Mouse (Mus musculus) limb, embryonic 14.5 days (tissue): Measurements from ENCODE around the gene Scaf1. TPM values are rescaled to one million over a fixed set of nuclear protein-coding genes. Genes with fewer than 3 reads are reported as not detected.

ENCODE experiments used
- ATAC-seq: fragments of 200-750 bp; cut with Nextera tagmentation; 2 replicates; pipeline ENCODE4 v1.8.0; 2017; ENCODE audit warnings: low read depth, moderate number of reproducible peaks, moderate TSS enrichment; ENCODE audit not compliant: low FRiP score
- DNase-seq: peaks from one replicate; pipeline ENCODE4 v3.0.0-alpha.2; 2015; ENCODE audit warnings: low spot score
- H3K27ac ChIP-seq: fragments of 300-500 bp; sonication (generic); replicated peaks from 2 replicates; pipeline ENCODE4 v1.5.1; 2014; ENCODE audit warnings: low read depth, mild to moderate bottlenecking, low read length, moderate library complexity, mixed read lengths
- H3K27me3 ChIP-seq: fragments of 300-500 bp; sonication (generic); 2 replicates; pipeline ENCODE4 v1.6.1; 2014; ENCODE audit warnings: low read length, mixed read lengths; ENCODE audit not compliant: control insufficient read depth, insufficient read depth
- H3K36me3 ChIP-seq: fragments of 300-500 bp; sonication (generic); 2 replicates; pipeline ENCODE4 v1.6.1; 2014; ENCODE audit warnings: mild to moderate bottlenecking, low read length, moderate library complexity, mixed read lengths; ENCODE audit not compliant: control insufficient read depth, insufficient read depth
- H3K4me1 ChIP-seq: fragments of 300-500 bp; sonication (generic); 2 replicates; pipeline ENCODE4 v1.6.1; 2014; ENCODE audit warnings: antibody characterized with exemption, low read length, mixed read lengths; ENCODE audit not compliant: control insufficient read depth, insufficient read depth
- H3K4me2 ChIP-seq: fragments of 300-500 bp; sonication (generic); replicated peaks from 2 replicates; pipeline ENCODE4 v1.6.1; 2014; ENCODE audit warnings: low read depth, mild to moderate bottlenecking, low read length, moderate library complexity; ENCODE audit not compliant: severe bottlenecking
- H3K4me3 ChIP-seq: fragments of 300-500 bp; sonication (generic); replicated peaks from 2 replicates; pipeline ENCODE4 v1.5.1; 2014; ENCODE audit warnings: low read length
- H3K9ac ChIP-seq: fragments of 300-500 bp; sonication (generic); 2 replicates; pipeline ENCODE4 v1.6.1; 2014; ENCODE audit warnings: mild to moderate bottlenecking, low read depth, low read length, moderate library complexity; ENCODE audit not compliant: severe bottlenecking
- H3K9me3 ChIP-seq: fragments of 300-500 bp; sonication (generic); 2 replicates; pipeline ENCODE4 v1.6.1; 2016; ENCODE audit warnings: low read length; ENCODE audit not compliant: control insufficient read depth
- POLR2A ChIP-seq: fragments of 200-500 bp; IDR thresholded peaks from 2 replicates; pipeline ENCODE4 v1.8.0; 2012; ENCODE audit warnings: inconsistent platforms, mild to moderate bottlenecking, moderate library complexity, borderline replicate concordance; ENCODE audit not compliant: insufficient read depth, insufficient read length; ENCODE audit errors: extremely low read depth
- WGBS: fragments of 180-500 bp; shearing (Covaris S2); extraction: QIAGEN DNeasy Blood & Tissue Kit; methylation state at CpG from one replicate; pipeline ENCODE4 v1.1.7; 2014; 5-methylcytosine and 5-hydroxymethylcytosine counted together
- microRNA-seq: library from miRNA; unstranded; fragments of <30 nt; microRNA quantifications from one replicate; pipeline ENCODE4, GENCODE M21; 2016
- polyA plus RNA-seq, 2 experiments: library from polyadenylated mRNA; depleted of rRNA in 1 of 2; stranded (reverse) in 1 of 2; unstranded in 1 of 2; fragments of >200 nt; fragmentation: Nextera tagmentation in 1 of 2; extraction: Ambion mirVana in 1 of 2; gene quantifications; 2 replicates each; pipeline versions ENCODE4 v1.2.1 to v1.2.3; 2012 to 2014

Scaf1 gene
- polyA plus RNA-seq, 2 experiments: 50.7 to 114 TPM

GRCm38 (mm10) chr7:44955628-44956027 lies 60.5 kb downstream of the Scaf1 start:
- 55% methylated on average over 5 of the region's 5 CpGs for WGBS
- H3K4me2 ChIP-seq: no peak overlapping the region
- peaks cover 4% of the 10 kb centered on the region for H3K4me1 ChIP-seq
- H3K9ac ChIP-seq: no peak overlapping the region
- H3K27ac ChIP-seq: no peak overlapping the region
- no peaks in the 10 kb centered on the region for H3K9me3 ChIP-seq
- no peak for ATAC-seq
- peaks cover 12% of the 10 kb centered on the region; the same call in 1 of the 2 replicates for H3K27me3 ChIP-seq
- DNase-seq: no peak
- TF ChIP-seq POLR2A: no peak
- no peak overlapping the region for H3K4me3 ChIP-seq
- H3K36me3 ChIP-seq: peaks cover 8% of the 10 kb centered on the region; the same call in 1 of the 2 replicates

GRCm38 (mm10) chr7:44954091-44954885 lies 61.9 kb downstream of the Scaf1 start:
- Histone ChIP-seq H3K4me1 (peaks cover 4% of the 10 kb centered on the region), H3K27ac (no peak overlapping the region), H3K36me3 (peaks cover 4% of the 10 kb centered on the region; the same call in 1 of the 2 replicates), H3K4me3 (no peak overlapping the region), H3K27me3 (peaks cover 17% of the 10 kb centered on the region; the same call in 1 of the 2 replicates), H3K9me3 (no peaks in the 10 kb centered on the region), H3K4me2 (no peak overlapping the region), H3K9ac (no peak overlapping the region)
- TF ChIP-seq POLR2A: no peak
- 83% methylated on average over 12 of the region's 12 CpGs for WGBS
- no peak for ATAC-seq
- no peak for DNase-seq

DNA sequence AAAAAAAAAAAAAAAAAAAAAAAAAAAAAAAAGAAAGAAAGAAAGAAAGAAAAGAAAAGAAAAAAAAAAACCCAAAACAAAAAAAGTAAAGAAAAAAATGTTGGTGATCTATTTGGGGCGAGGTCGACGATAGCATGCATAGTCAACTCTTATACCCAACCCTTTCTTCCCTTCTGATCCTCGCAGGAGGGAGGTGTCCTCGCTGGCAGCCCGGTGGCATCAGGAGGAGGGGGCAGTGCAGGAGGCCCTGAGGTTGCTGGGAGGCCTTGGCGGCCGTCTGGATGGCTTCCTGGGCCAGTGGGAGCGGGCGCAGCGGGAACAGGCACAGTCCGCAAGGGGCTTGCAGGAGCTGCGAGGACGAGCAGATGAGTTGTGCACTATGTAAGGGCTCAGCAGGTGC lies 62.6 kb downstream of the Scaf1 start:
- 64% methylated on average over 14 of the region's 14 CpGs for WGBS
- Histone ChIP-seq H3K36me3 (no peaks in the 10 kb centered on the region), H3K27me3 (peaks cover 17% of the 10 kb centered on the region; the same call in 1 of the 2 replicates), H3K9me3 (no peaks in the 10 kb centered on the region), H3K4me2 (no peak overlapping the region), H3K27ac (no peak overlapping the region), H3K9ac (no peak overlapping the region), H3K4me1 (peaks cover 4% of the 10 kb centered on the region), H3K4me3 (no peak overlapping the region)
- no peak for TF ChIP-seq POLR2A
- DNase-seq: no peak
- no peak for ATAC-seq

Small RNA genes lying within 50 kb of the gene (microRNA-seq; reads per million reads assigned to microRNA genes)
- gene Mir7054: 0.69 reads per million

Other genes with a start within 250 kb of the Scaf1 start
Only the 30 nearest of the 35 such genes appear.
- 179 and 270 TPM in 2 replicates for gene Akt1s1, start 167.4 kb downstream of the Scaf1 start, polyA plus RNA-seq (2012; rRNA removed)
- 66.1 and 70.5 TPM in 2 replicates for gene Akt1s1, start 167.4 kb downstream of the Scaf1 start, polyA plus RNA-seq (2014; fragmentation: Nextera tagmentation; extraction: Ambion mirVana)
- 86.0 and 103 TPM in 2 replicates for gene Tbc1d17, start 167.3 kb downstream of the Scaf1 start, polyA plus RNA-seq (2012; rRNA removed)
- gene Tbc1d17, start 167.3 kb downstream of the Scaf1 start, polyA plus RNA-seq (2014; fragmentation: Nextera tagmentation; extraction: Ambion mirVana): 76.0 and 81.7 TPM in 2 replicates
- gene Pnkp, start 159.2 kb downstream of the Scaf1 start, polyA plus RNA-seq (2012; rRNA removed): 28.7 and 32.0 TPM in 2 replicates
- gene Pnkp, start 159.2 kb downstream of the Scaf1 start, polyA plus RNA-seq (2014; fragmentation: Nextera tagmentation; extraction: Ambion mirVana): 23.8 and 26.6 TPM in 2 replicates
- 751 and 1,065 TPM in 2 replicates for gene Ptov1, start 146.6 kb downstream of the Scaf1 start, polyA plus RNA-seq (2012; rRNA removed)
- gene Ptov1, start 146.6 kb downstream of the Scaf1 start, polyA plus RNA-seq (2014; fragmentation: Nextera tagmentation; extraction: Ambion mirVana): 471 and 513 TPM in 2 replicates
- gene Med25, start 123.7 kb downstream of the Scaf1 start, polyA plus RNA-seq (2012; rRNA removed): 142 and 181 TPM in 2 replicates
- gene Med25, start 123.7 kb downstream of the Scaf1 start, polyA plus RNA-seq (2014; fragmentation: Nextera tagmentation; extraction: Ambion mirVana): 69.1 and 73.5 TPM in 2 replicates
- 48.7 and 72.6 TPM in 2 replicates for gene Fuz, start 120.3 kb downstream of the Scaf1 start, polyA plus RNA-seq (2012; rRNA removed)
- gene Fuz, start 120.3 kb downstream of the Scaf1 start, polyA plus RNA-seq (2014; fragmentation: Nextera tagmentation; extraction: Ambion mirVana): 21.7 and 25.0 TPM in 2 replicates
- gene Ap2a1, start 86.9 kb downstream of the Scaf1 start, polyA plus RNA-seq (2012; rRNA removed): 113 and 141 TPM in 2 replicates
- gene Ap2a1, start 86.9 kb downstream of the Scaf1 start, polyA plus RNA-seq (2014; fragmentation: Nextera tagmentation; extraction: Ambion mirVana): 72.2 and 75.7 TPM in 2 replicates
- 0.05 TPM in 1 of 2 replicates, not detected in the other for gene Tsks, start 73.2 kb downstream of the Scaf1 start, polyA plus RNA-seq (2012; rRNA removed)
- 0.14 TPM in 1 of 2 replicates, not detected in the other for gene Tsks, start 73.2 kb downstream of the Scaf1 start, polyA plus RNA-seq (2014; fragmentation: Nextera tagmentation; extraction: Ambion mirVana)
- 78.9 and 115 TPM in 2 replicates for gene Cpt1c, start 41.5 kb downstream of the Scaf1 start, polyA plus RNA-seq (2012; rRNA removed)
- 26.3 and 33.6 TPM in 2 replicates for gene Cpt1c, start 41.5 kb downstream of the Scaf1 start, polyA plus RNA-seq (2014; fragmentation: Nextera tagmentation; extraction: Ambion mirVana)
- 607 and 720 TPM in 2 replicates for gene Prmt1, start 29.8 kb downstream of the Scaf1 start, polyA plus RNA-seq (2012; rRNA removed)
- gene Prmt1, start 29.8 kb downstream of the Scaf1 start, polyA plus RNA-seq (2014; fragmentation: Nextera tagmentation; extraction: Ambion mirVana): 166 and 187 TPM in 2 replicates
- 142 and 168 TPM in 2 replicates for gene Irf3, start 18.7 kb downstream of the Scaf1 start, polyA plus RNA-seq (2012; rRNA removed)
- 92.5 and 92.7 TPM in 2 replicates for gene Irf3, start 18.7 kb downstream of the Scaf1 start, polyA plus RNA-seq (2014; fragmentation: Nextera tagmentation; extraction: Ambion mirVana)
- 81.3 and 104 TPM in 2 replicates for gene Bcl2l12, start 17.7 kb downstream of the Scaf1 start, polyA plus RNA-seq (2012; rRNA removed)
- gene Bcl2l12, start 17.7 kb downstream of the Scaf1 start, polyA plus RNA-seq (2014; fragmentation: Nextera tagmentation; extraction: Ambion mirVana): 54.9 and 62.9 TPM in 2 replicates
- 53.8 and 60.9 TPM in 2 replicates for gene Rras, start 1.6 kb upstream of the Scaf1 start, polyA plus RNA-seq (2012; rRNA removed)
- gene Rras, start 1.6 kb upstream of the Scaf1 start, polyA plus RNA-seq (2014; fragmentation: Nextera tagmentation; extraction: Ambion mirVana): 42.8 and 43.7 TPM in 2 replicates
- gene Prr12, start 36.5 kb upstream of the Scaf1 start, polyA plus RNA-seq (2012; rRNA removed): 25.2 and 26.8 TPM in 2 replicates
- gene Prr12, start 36.5 kb upstream of the Scaf1 start, polyA plus RNA-seq (2014; fragmentation: Nextera tagmentation; extraction: Ambion mirVana): 16.0 and 19.6 TPM in 2 replicates
- gene Nosip, start 46.1 kb upstream of the Scaf1 start, polyA plus RNA-seq (2012; rRNA removed): 82.7 and 86.8 TPM in 2 replicates
- gene Nosip, start 46.1 kb upstream of the Scaf1 start, polyA plus RNA-seq (2014; fragmentation: Nextera tagmentation; extraction: Ambion mirVana): 68.1 and 69.6 TPM in 2 replicates
- 50.4 and 54.1 TPM in 2 replicates for gene Prrg2, start 46.3 kb upstream of the Scaf1 start, polyA plus RNA-seq (2012; rRNA removed)
- gene Prrg2, start 46.3 kb upstream of the Scaf1 start, polyA plus RNA-seq (2014; fragmentation: Nextera tagmentation; extraction: Ambion mirVana): 18.6 and 21.4 TPM in 2 replicates
- 679 and 759 TPM in 2 replicates for gene Rcn3, start 75.9 kb upstream of the Scaf1 start, polyA plus RNA-seq (2012; rRNA removed)
- gene Rcn3, start 75.9 kb upstream of the Scaf1 start, polyA plus RNA-seq (2014; fragmentation: Nextera tagmentation; extraction: Ambion mirVana): 569 and 577 TPM in 2 replicates
- 56.1 and 64.6 TPM in 2 replicates for gene Fcgrt, start 87.5 kb upstream of the Scaf1 start, polyA plus RNA-seq (2012; rRNA removed)
- 88.4 and 89.0 TPM in 2 replicates for gene Fcgrt, start 87.5 kb upstream of the Scaf1 start, polyA plus RNA-seq (2014; fragmentation: Nextera tagmentation; extraction: Ambion mirVana)
- 563 and 814 TPM in 2 replicates for gene Rps11, start 108.1 kb upstream of the Scaf1 start, polyA plus RNA-seq (2012; rRNA removed)
- 1,719 and 1,751 TPM in 2 replicates for gene Rps11, start 108.1 kb upstream of the Scaf1 start, polyA plus RNA-seq (2014; fragmentation: Nextera tagmentation; extraction: Ambion mirVana)
- gene Rpl13a, start 112.4 kb upstream of the Scaf1 start, polyA plus RNA-seq (2012; rRNA removed): 3,691 and 3,912 TPM in 2 replicates
- gene Rpl13a, start 112.4 kb upstream of the Scaf1 start, polyA plus RNA-seq (2014; fragmentation: Nextera tagmentation; extraction: Ambion mirVana): 1,718 and 1,777 TPM in 2 replicates
- 0.31 TPM in 1 of 2 replicates, not detected in the other for gene Gm45713, start 119.9 kb upstream of the Scaf1 start, polyA plus RNA-seq (2012; rRNA removed)
- gene Gm45713, start 119.9 kb upstream of the Scaf1 start, polyA plus RNA-seq (2014; fragmentation: Nextera tagmentation; extraction: Ambion mirVana): 0.39 and 1.4 TPM in 2 replicates
- gene Flt3l, start 120.1 kb upstream of the Scaf1 start, polyA plus RNA-seq (2012; rRNA removed): 12.4 and 18.6 TPM in 2 replicates
- gene Flt3l, start 120.1 kb upstream of the Scaf1 start, polyA plus RNA-seq (2014; fragmentation: Nextera tagmentation; extraction: Ambion mirVana): 2.2 and 3.3 TPM in 2 replicates
- gene Pih1d1, start 137.9 kb upstream of the Scaf1 start, polyA plus RNA-seq (2012; rRNA removed): 115 and 118 TPM in 2 replicates
- 86.4 and 87.3 TPM in 2 replicates for gene Pih1d1, start 137.9 kb upstream of the Scaf1 start, polyA plus RNA-seq (2014; fragmentation: Nextera tagmentation; extraction: Ambion mirVana)
- gene Aldh16a1, start 138.2 kb upstream of the Scaf1 start, polyA plus RNA-seq (2012; rRNA removed): 45.6 and 67.3 TPM in 2 replicates
- 40.0 and 47.7 TPM in 2 replicates for gene Aldh16a1, start 138.2 kb upstream of the Scaf1 start, polyA plus RNA-seq (2014; fragmentation: Nextera tagmentation; extraction: Ambion mirVana)
- gene Slc17a7, start 147.6 kb upstream of the Scaf1 start, polyA plus RNA-seq (2012; rRNA removed): 0.40 and 0.58 TPM in 2 replicates
- gene Slc17a7, start 147.6 kb upstream of the Scaf1 start, polyA plus RNA-seq (2014; fragmentation: Nextera tagmentation; extraction: Ambion mirVana): 0.17 and 0.18 TPM in 2 replicates
- gene Gfy, start 163.2 kb upstream of the Scaf1 start, polyA plus RNA-seq (2012; rRNA removed): 0.09 and 0.27 TPM in 2 replicates
- gene Gfy, start 163.2 kb upstream of the Scaf1 start, polyA plus RNA-seq (2014; fragmentation: Nextera tagmentation; extraction: Ambion mirVana): not detected in 2 replicates
- not detected in 2 replicates for gene Pth2, start 164.6 kb upstream of the Scaf1 start, polyA plus RNA-seq (2012; rRNA removed)
- gene Pth2, start 164.6 kb upstream of the Scaf1 start, polyA plus RNA-seq (2014; fragmentation: Nextera tagmentation; extraction: Ambion mirVana): not detected in 2 replicates
- 1.4 and 1.5 TPM in 2 replicates for gene Ccdc155, start 188.5 kb upstream of the Scaf1 start, polyA plus RNA-seq (2012; rRNA removed)
- 0.79 and 1.2 TPM in 2 replicates for gene Ccdc155, start 188.5 kb upstream of the Scaf1 start, polyA plus RNA-seq (2014; fragmentation: Nextera tagmentation; extraction: Ambion mirVana)
- 3.0 and 4.8 TPM in 2 replicates for gene Dkkl1, start 195.8 kb upstream of the Scaf1 start, polyA plus RNA-seq (2012; rRNA removed)
- gene Dkkl1, start 195.8 kb upstream of the Scaf1 start, polyA plus RNA-seq (2014; fragmentation: Nextera tagmentation; extraction: Ambion mirVana): 9.0 and 14.8 TPM in 2 replicates
- gene Tead2, start 199.4 kb upstream of the Scaf1 start, polyA plus RNA-seq (2012; rRNA removed): 450 and 560 TPM in 2 replicates
- gene Tead2, start 199.4 kb upstream of the Scaf1 start, polyA plus RNA-seq (2014; fragmentation: Nextera tagmentation; extraction: Ambion mirVana): 143 and 168 TPM in 2 replicates